9 mouse cellular contexts compared by ENCODE assay signal in genomic region chr3:96243921-96244572, GRCm38 (mm10). TPM values are rescaled to one million over a fixed set of nuclear protein-coding genes. Genes with fewer than 3 reads are reported as not detected.
A peak's percentile ranks its signal among the peaks of the same experiment; 100 is the strongest.
DNase-seq lines count a peak whose midpoint lies in the region; ATAC-seq and TF ChIP-seq lines count a peak whose summit lies in the region.
"Had no signal": no experiment of that assay in that cellular context is flagged by ENCODE, and none has a peak within 500 bp of the region (broad histone marks: within the 10 kb centered on the region; RNA-seq: fewer than 3 reads in every experiment).

No protein-coding gene starts in this region.

- TF ChIP-seq CTCF in layer of hippocampus, adult 2 months (conservative IDR thresholded peaks at IDR 0.05): no peak

- H3K27ac ChIP-seq in layer of hippocampus, adult 2 months: peak overlapping the region; percentile 98
- peak overlapping the region; percentile 98 for H3K27ac ChIP-seq in embryonic facial prominence, embryonic 10.5 days (replicated peaks)
- H3K27ac ChIP-seq in hindbrain, embryonic 16.5 days (ENCODE audit: low read depth, low read length): 0 out of 2 replicates have a peak overlapping the region, but pooled peaks have one; percentile 23
- peak overlapping the region; percentile 99 for H3K27ac ChIP-seq in macrophage

- peaks cover 54% of the 10 kb centered on the region for H3K4me1 ChIP-seq in embryonic facial prominence, embryonic 10.5 days
- H3K4me1 ChIP-seq in hindbrain, embryonic 16.5 days (ENCODE audit: control insufficient read depth, insufficient read depth, low read depth, low read length): peaks cover 14% of the 10 kb centered on the region

- WGBS in embryonic facial prominence, embryonic 10.5 days: 83% methylated on average over 7 of the region's 7 CpGs
- WGBS in hindbrain, embryonic 16.5 days: 85% methylated on average over 7 of the region's 7 CpGs
- WGBS in macrophage (ENCODE audit: missing documents): 82% methylated on average over 4 of the region's 7 CpGs

- H3K4me2 ChIP-seq in hindbrain, embryonic 16.5 days (ENCODE audit: low read length): peak overlapping the region; percentile 67

- peak overlapping the region; percentile 84 for H3K4me3 ChIP-seq in layer of hippocampus, adult 2 months
- H3K4me3 ChIP-seq in embryonic facial prominence, embryonic 10.5 days: peak overlapping the region; percentile 66
- no peak overlapping the region for H3K4me3 ChIP-seq in hindbrain, embryonic 16.5 days (ENCODE audit: low read length)
- peak overlapping the region; percentile 54; the same call in 1 of the 2 replicates for H3K4me3 ChIP-seq in macrophage (ENCODE audit: inconsistent target)

- no peak for DNase-seq in layer of hippocampus, adult 2 months (ENCODE audit: low spot score in 2 of 2)
- no peak for DNase-seq in layer of hippocampus, adult 18-20 months (ENCODE audit: low spot score in 2 of 2)
- DNase-seq in embryonic facial prominence, embryonic 10.5 days (ENCODE audit: low spot score): no peak
- DNase-seq in adrenal gland, adult 2 months: no peak
- DNase-seq in gastrocnemius, adult 8-10 months (ENCODE audit: low spot score in 2 of 2): no peak

- H3K27me3 ChIP-seq in embryonic facial prominence, embryonic 10.5 days (replicated peaks; ENCODE audit: low read depth, poor library complexity, severe bottlenecking): no peaks in the 10 kb centered on the region
- H3K27me3 ChIP-seq in hindbrain, embryonic 16.5 days (replicated peaks; ENCODE audit: control insufficient read depth, insufficient read depth, low read length): no peaks in the 10 kb centered on the region

- no peaks in the 10 kb centered on the region for H3K9me3 ChIP-seq in embryonic facial prominence, embryonic 10.5 days
- H3K9me3 ChIP-seq in hindbrain, embryonic 16.5 days (ENCODE audit: control insufficient read depth, low read length): no peaks in the 10 kb centered on the region

- ATAC-seq in hindbrain, embryonic 16.5 days: no peak
- no peak for ATAC-seq in granulocyte monocyte progenitor cell, adult 5-6 weeks (replicated peaks; ENCODE audit: poor library complexity, severe bottlenecking)

- peaks cover 19% of the 10 kb centered on the region; the same call in 1 of the 2 replicates for H3K79me2 ChIP-seq in macrophage (ENCODE audit: inconsistent target)

- 0 out of 2 replicates have a peak overlapping the region, but pooled peaks have one; percentile 8 for H3K9ac ChIP-seq in hindbrain, embryonic 16.5 days (ENCODE audit: low read depth, low read length)

- no peaks in the 10 kb centered on the region for H3K36me3 ChIP-seq in embryonic facial prominence, embryonic 10.5 days (replicated peaks)
- H3K36me3 ChIP-seq in hindbrain, embryonic 16.5 days (ENCODE audit: control insufficient read depth, insufficient read depth, low read length): no peaks in the 10 kb centered on the region
- no peaks in the 10 kb centered on the region for H3K36me3 ChIP-seq in macrophage (ENCODE audit: inconsistent target)

RNA-seq across cellular contexts. Expression of gene Hist2h2aa1, which starts 1.2 kb away (rescaled TPM):
- 10 to 100 TPM in 1 of 2 experiments, not detected in 1; 11.7 TPM for total RNA-seq in layer of hippocampus, adult 2 months (2021)
- total RNA-seq in layer of hippocampus, adult 18-20 months (2021): 10 to 100 TPM in 1 of 2 experiments, 1 to 10 TPM in 1; 8.7 to 12.8 TPM
- polyA plus RNA-seq in embryonic facial prominence, embryonic 10.5 days (2016; fragmentation: Nextera tagmentation; extraction: Ambion mirVana): 4.8 and 8.6 TPM in 2 replicates
- 6.1 and 9.9 TPM in 2 replicates for polyA plus RNA-seq in hindbrain, embryonic 16.5 days (2015; fragmentation: Nextera tagmentation; extraction: Ambion mirVana)
- total RNA-seq in macrophage (2018; cell fraction: chromatin; rRNA removed): 10 to 100 TPM in 9 of 26 experiments, 1 to 10 TPM in 12, not detected in 5; 2.2 to 49.3 (median 9.8) TPM
- 100 to 1,000 TPM in 4 of 26 experiments, 10 to 100 TPM in 22; 24.8 to 148 (median 55.9) TPM for total RNA-seq in macrophage (2018; cell fraction: cytosol; rRNA removed)
- 10 to 100 TPM in 20 of 26 experiments, 1 to 10 TPM in 5, not detected in 1; 2.6 to 72.1 (median 24.1) TPM for total RNA-seq in macrophage (2018; cell fraction: nucleus; rRNA removed)
- 24.8 to 42.2 TPM (median 31.8 TPM) in 3 replicates for polyA plus RNA-seq in macrophage (2018)
- 10 to 100 TPM in 1 of 2 experiments, not detected in 1; 21.4 TPM for total RNA-seq in adrenal gland, adult 2 months (2021)
- 503 and 643 TPM in 2 replicates for polyA plus RNA-seq in adrenal gland, adult 2 months (2012; rRNA removed)
- total RNA-seq in gastrocnemius, adult 8-10 months (2022): 1 to 10 TPM in 3 of 4 experiments, not detected in 1; 2.7 to 5.0 (median 4.8) TPM
- total RNA-seq in granulocyte monocyte progenitor cell, adult 5-6 weeks (2014; fragmentation: Nextera tagmentation): 15.5 and 20.3 TPM in 2 replicates
- total RNA-seq in granulocyte monocyte progenitor cell, adult 5-6 weeks (2017): 5,091 and 8,727 TPM in 2 replicates

RNA-seq across cellular contexts. Expression of gene Hist2h3c1, which starts 2.4 kb away (rescaled TPM):
- not detected for total RNA-seq in layer of hippocampus, adult 2 months (2021)
- total RNA-seq in layer of hippocampus, adult 18-20 months (2021): not detected
- polyA plus RNA-seq in embryonic facial prominence, embryonic 10.5 days (2016; fragmentation: Nextera tagmentation; extraction: Ambion mirVana): 0.52 and 0.81 TPM in 2 replicates
- polyA plus RNA-seq in hindbrain, embryonic 16.5 days (2015; fragmentation: Nextera tagmentation; extraction: Ambion mirVana): 0.21 and 0.47 TPM in 2 replicates
- total RNA-seq in macrophage (2018; cell fraction: chromatin; rRNA removed): not detected
- 10 to 100 TPM in 4 of 26 experiments, 1 to 10 TPM in 20, under 1 TPM in 2; 0.26 to 13.9 (median 5.0) TPM for total RNA-seq in macrophage (2018; cell fraction: cytosol; rRNA removed)
- total RNA-seq in macrophage (2018; cell fraction: nucleus; rRNA removed): 1 to 10 TPM in 4 of 26 experiments, under 1 TPM in 2, not detected in 20; 0.60 to 8.0 (median 2.2) TPM
- 1.7 to 8.5 TPM (median 4.8 TPM) in 3 replicates for polyA plus RNA-seq in macrophage (2018)
- 1 to 10 TPM in 1 of 2 experiments, not detected in 1; 2.0 TPM for total RNA-seq in adrenal gland, adult 2 months (2021)
- not detected in 2 replicates for polyA plus RNA-seq in adrenal gland, adult 2 months (2012; rRNA removed)
- not detected for total RNA-seq in gastrocnemius, adult 8-10 months (2022)
- 2.6 TPM in 1 of 2 replicates, not detected in the other for total RNA-seq in granulocyte monocyte progenitor cell, adult 5-6 weeks (2014; fragmentation: Nextera tagmentation)
- total RNA-seq in granulocyte monocyte progenitor cell, adult 5-6 weeks (2017): 3.9 TPM in 1 of 2 replicates, not detected in the other
- total RNA-seq: neutrophil, adult 5-6 weeks had no signal

RNA-seq across cellular contexts. Expression of gene Hist2h2aa2, which starts 4.0 kb away (rescaled TPM):
- total RNA-seq in layer of hippocampus, adult 2 months (2021): 100 to 1,000 TPM; 208 to 213 TPM
- 100 to 1,000 TPM; 207 to 216 TPM for total RNA-seq in layer of hippocampus, adult 18-20 months (2021)
- 26.6 and 32.1 TPM in 2 replicates for polyA plus RNA-seq in embryonic facial prominence, embryonic 10.5 days (2016; fragmentation: Nextera tagmentation; extraction: Ambion mirVana)
- polyA plus RNA-seq in hindbrain, embryonic 16.5 days (2015; fragmentation: Nextera tagmentation; extraction: Ambion mirVana): 31.6 and 34.2 TPM in 2 replicates
- total RNA-seq in macrophage (2018; cell fraction: chromatin; rRNA removed): 100 to 1,000 TPM in 6 of 26 experiments, 10 to 100 TPM in 20; 14.6 to 204 (median 42.8) TPM
- 100 to 1,000 TPM; 117 to 488 (median 245) TPM for total RNA-seq in macrophage (2018; cell fraction: cytosol; rRNA removed)
- 100 to 1,000 TPM in 9 of 26 experiments, 10 to 100 TPM in 16, 1 to 10 TPM in 1; 6.7 to 408 (median 71.5) TPM for total RNA-seq in macrophage (2018; cell fraction: nucleus; rRNA removed)
- 57.1 to 112 TPM (median 105 TPM) in 3 replicates for polyA plus RNA-seq in macrophage (2018)
- 100 to 1,000 TPM; 493 to 563 TPM for total RNA-seq in adrenal gland, adult 2 months (2021)
- polyA plus RNA-seq in adrenal gland, adult 2 months (2012; rRNA removed): 686 and 751 TPM in 2 replicates
- 100 to 1,000 TPM; 141 to 187 (median 153) TPM for total RNA-seq in gastrocnemius, adult 8-10 months (2022)
- total RNA-seq in granulocyte monocyte progenitor cell, adult 5-6 weeks (2014; fragmentation: Nextera tagmentation): 22.0 TPM in 1 of 2 replicates, not detected in the other
- total RNA-seq in granulocyte monocyte progenitor cell, adult 5-6 weeks (2017): 5,007 TPM in 1 of 2 replicates, not detected in the other

RNA-seq across cellular contexts. Expression of gene Hist2h3c2, which starts 5.1 kb away (rescaled TPM):
- total RNA-seq in layer of hippocampus, adult 2 months (2021): 10 to 100 TPM; 11.4 to 12.3 TPM
- 10 to 100 TPM in 1 of 2 experiments, 1 to 10 TPM in 1; 7.7 to 11.1 TPM for total RNA-seq in layer of hippocampus, adult 18-20 months (2021)
- 4.9 and 6.6 TPM in 2 replicates for polyA plus RNA-seq in embryonic facial prominence, embryonic 10.5 days (2016; fragmentation: Nextera tagmentation; extraction: Ambion mirVana)
- polyA plus RNA-seq in hindbrain, embryonic 16.5 days (2015; fragmentation: Nextera tagmentation; extraction: Ambion mirVana): 0.70 and 1.1 TPM in 2 replicates
- 10 to 100 TPM in 1 of 26 experiments, 1 to 10 TPM in 17, not detected in 8; 1.0 to 20.9 (median 3.0) TPM for total RNA-seq in macrophage (2018; cell fraction: chromatin; rRNA removed)
- total RNA-seq in macrophage (2018; cell fraction: cytosol; rRNA removed): 10 to 100 TPM in 12 of 26 experiments, 1 to 10 TPM in 14; 4.0 to 26.3 (median 8.5) TPM
- total RNA-seq in macrophage (2018; cell fraction: nucleus; rRNA removed): 10 to 100 TPM in 3 of 26 experiments, 1 to 10 TPM in 20, under 1 TPM in 2, not detected in 1; 0.63 to 20.6 (median 3.2) TPM
- polyA plus RNA-seq in macrophage (2018): 2.4 to 4.9 TPM (median 3.8 TPM) in 3 replicates
- total RNA-seq in adrenal gland, adult 2 months (2021): 10 to 100 TPM; 21.8 to 28.5 TPM
- polyA plus RNA-seq in adrenal gland, adult 2 months (2012; rRNA removed): 59.6 and 80.3 TPM in 2 replicates
- total RNA-seq in gastrocnemius, adult 8-10 months (2022): 1 to 10 TPM; 2.6 to 7.1 (median 4.9) TPM
- total RNA-seq in granulocyte monocyte progenitor cell, adult 5-6 weeks (2014; fragmentation: Nextera tagmentation): 35.5 and 102 TPM in 2 replicates
- total RNA-seq in granulocyte monocyte progenitor cell, adult 5-6 weeks (2017): 160 and 202 TPM in 2 replicates

RNA-seq across cellular contexts. Expression of gene Hist2h4, which starts 19.1 kb away (rescaled TPM):
- 10 to 100 TPM; 29.6 to 29.9 TPM for total RNA-seq in layer of hippocampus, adult 2 months (2021)
- 10 to 100 TPM; 33.3 to 33.7 TPM for total RNA-seq in layer of hippocampus, adult 18-20 months (2021)
- polyA plus RNA-seq in embryonic facial prominence, embryonic 10.5 days (2016; fragmentation: Nextera tagmentation; extraction: Ambion mirVana): 12.8 TPM in 2 replicates
- 2.8 and 3.1 TPM in 2 replicates for polyA plus RNA-seq in hindbrain, embryonic 16.5 days (2015; fragmentation: Nextera tagmentation; extraction: Ambion mirVana)
- 10 to 100 TPM in 7 of 26 experiments, 1 to 10 TPM in 19; 1.6 to 32.3 (median 3.5) TPM for total RNA-seq in macrophage (2018; cell fraction: chromatin; rRNA removed)
- total RNA-seq in macrophage (2018; cell fraction: cytosol; rRNA removed): 10 to 100 TPM in 8 of 26 experiments, 1 to 10 TPM in 18; 2.0 to 18.5 (median 6.1) TPM
- 10 to 100 TPM in 10 of 26 experiments, 1 to 10 TPM in 16; 2.0 to 52.7 (median 8.6) TPM for total RNA-seq in macrophage (2018; cell fraction: nucleus; rRNA removed)
- polyA plus RNA-seq in macrophage (2018): 0.30 to 0.62 TPM in 2 of 3 replicates, not detected in the other
- 10 to 100 TPM; 15.2 to 26.7 TPM for total RNA-seq in adrenal gland, adult 2 months (2021)
- polyA plus RNA-seq in adrenal gland, adult 2 months (2012; rRNA removed): 2.7 and 2.8 TPM in 2 replicates
- 1 to 10 TPM; 5.6 to 8.2 (median 6.8) TPM for total RNA-seq in gastrocnemius, adult 8-10 months (2022)
- total RNA-seq in granulocyte monocyte progenitor cell, adult 5-6 weeks (2014; fragmentation: Nextera tagmentation): 26.9 and 57.4 TPM in 2 replicates
- total RNA-seq in granulocyte monocyte progenitor cell, adult 5-6 weeks (2017): 89.6 and 103 TPM in 2 replicates

Comparison
In these comparisons a context has a peak if more than half of its experiments do, and no peak if none do; other contexts are left out.
1. H3K27ac ChIP-seq: peak in every context shown above with its lines; median percentile 99 in macrophage; 98 in layer of hippocampus, adult 2 months; 98 in embryonic facial prominence, embryonic 10.5 days; 23 in hindbrain, embryonic 16.5 days.